Mouse (Mus musculus) thymus, adult 2 months (tissue): ENCODE data around the gene Prkci.

Experiments used
- CTCF ChIP-seq: fragments of 200-500 bp; IDR thresholded peaks from 2 replicates; pipeline ENCODE4 v1.5.1; 2012; ENCODE audit warnings: mild to moderate bottlenecking, control low read depth, low read length, moderate library complexity, borderline replicate concordance; ENCODE audit not compliant: control insufficient read depth, poor library complexity, insufficient read depth; ENCODE audit errors: extremely low read depth
- POLR2A ChIP-seq: fragments of 200-500 bp; IDR thresholded peaks from 2 replicates; pipeline ENCODE4 v1.6.1; 2012; ENCODE audit warnings: mild to moderate bottlenecking, low read length, control low read depth, moderate library complexity; ENCODE audit not compliant: control insufficient read depth, poor library complexity, insufficient read depth; ENCODE audit errors: extremely low read depth

DNA sequence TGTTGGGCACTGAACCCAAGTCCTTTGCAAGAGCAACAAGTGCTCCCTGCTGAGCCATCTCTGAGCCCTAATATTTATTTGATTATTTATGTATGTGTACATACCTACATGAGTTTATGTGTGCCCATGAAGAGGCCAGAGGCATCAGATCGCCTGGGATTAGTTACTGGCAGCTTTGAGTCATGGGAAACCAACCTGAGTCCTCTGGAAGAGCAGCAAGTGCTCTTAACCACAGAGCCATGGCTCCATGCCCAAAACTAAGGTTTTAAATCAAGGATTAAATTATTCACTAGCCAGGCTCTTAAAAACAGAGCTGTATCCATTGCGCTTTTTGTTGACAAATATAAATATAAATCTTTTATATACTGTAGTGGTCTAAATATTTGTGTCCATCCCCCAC is 18.8 kb downstream of the Prkci start:
- TF ChIP-seq POLR2A (no peak), CTCF (no peak)
